Mouse (Mus musculus) brain, embryonic 14.5 days (tissue): ENCODE results near the gene Mov10.

Experiments
- CTCF ChIP-seq: fragments of 200-500 bp; IDR thresholded peaks from 2 replicates; pipeline ENCODE4 v1.5.1; 2012; ENCODE audit warnings: inconsistent platforms, mild to moderate bottlenecking, moderate library complexity, borderline replicate concordance; ENCODE audit not compliant: insufficient read depth, insufficient read length; ENCODE audit errors: extremely low read depth
- POLR2A ChIP-seq: fragments of 200-500 bp; IDR thresholded peaks from 2 replicates; pipeline ENCODE4 v1.6.1; 2012; ENCODE audit warnings: mild to moderate bottlenecking, inconsistent platforms, borderline replicate concordance; ENCODE audit not compliant: poor library complexity, insufficient read depth, insufficient read length, severe bottlenecking; ENCODE audit errors: extremely low read depth

DNA sequence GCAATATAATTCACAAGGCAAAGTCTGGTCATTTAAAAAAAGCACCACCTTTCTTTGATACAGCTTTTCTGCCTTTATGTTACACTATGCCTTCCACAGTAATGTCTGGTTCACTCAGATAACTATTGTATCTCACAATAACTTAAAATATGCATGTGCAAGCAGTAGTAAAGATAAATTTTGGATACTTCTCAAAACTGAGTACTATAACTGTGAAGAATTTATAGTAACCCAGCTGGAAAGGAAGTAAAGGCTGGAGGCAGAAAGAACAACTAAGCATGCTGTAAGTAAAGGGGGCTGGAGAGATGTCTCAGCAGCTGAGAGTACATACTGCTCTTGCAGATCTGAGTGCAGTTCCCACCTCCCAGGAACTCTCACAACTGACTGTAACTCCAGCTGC, 36.5 kb upstream of the Mov10 start:
- no peak for TF ChIP-seq CTCF
- TF ChIP-seq POLR2A = no peak
